9 mouse cellular contexts compared by ENCODE assay signal in the genomic region with DNA sequence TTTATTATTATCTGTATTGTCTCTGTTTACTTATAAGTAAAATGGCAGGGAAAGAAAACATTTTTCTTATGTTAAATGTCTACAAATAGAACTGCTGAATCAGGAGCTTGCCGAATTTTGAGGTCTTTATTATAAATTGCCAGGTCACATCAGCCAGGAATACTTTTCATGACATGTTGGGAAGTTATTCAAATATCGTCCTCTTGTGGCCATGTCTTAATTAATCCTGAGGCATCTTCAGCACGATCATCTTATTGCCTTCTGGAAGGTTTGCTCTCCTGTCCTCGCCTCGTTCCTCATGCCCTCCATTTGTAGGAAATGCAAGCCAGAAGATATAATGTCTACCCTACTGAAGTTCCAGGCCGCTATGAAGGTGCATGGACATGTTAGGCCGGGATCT.
"Had no signal": no experiment of that assay in that cellular context is flagged by ENCODE, and none has a peak within 500 bp of the region (broad histone marks: within the 10 kb centered on the region; RNA-seq: fewer than 3 reads in every experiment).

No protein-coding gene starts in this region.

- H3K9ac ChIP-seq: midbrain, embryonic 12.5 days; neural tube, embryonic 15.5 days had no signal

- H3K9me3 ChIP-seq: limb, embryonic 10.5 days; midbrain, embryonic 12.5 days; neural tube, embryonic 15.5 days had no signal

- H3K36me3 ChIP-seq: midbrain, embryonic 12.5 days; neural tube, embryonic 15.5 days had no signal

- H3K27ac ChIP-seq: limb, embryonic 10.5 days; midbrain, embryonic 12.5 days; neural tube, embryonic 15.5 days had no signal

- H3K27me3 ChIP-seq: midbrain, embryonic 12.5 days; neural tube, embryonic 15.5 days had no signal

- H3K4me3 ChIP-seq: limb, embryonic 10.5 days; midbrain, embryonic 12.5 days; myocyte; neural tube, embryonic 15.5 days had no signal

- DNase-seq: kidney, adult 18-20 months; kidney, postnatal 14 days; thymus, adult 18-20 months; thymus, postnatal 14 days had no signal

- H3K4me2 ChIP-seq: liver, embryonic 11.5 days; midbrain, embryonic 12.5 days; neural tube, embryonic 15.5 days had no signal
